Mouse (Mus musculus): Measurements from ENCODE around the gene Hnrnpa1. TPM values are rescaled to one million over a fixed set of nuclear protein-coding genes. Genes with fewer than 3 reads are reported as not detected.
A peak's percentile ranks its signal among the peaks of the same experiment; 100 is the strongest.
"Not testable (repeated sequence)": the region's sequence is repeated elsewhere in the genome, so short reads cannot be mapped to it uniquely, and the experiment has no call there.

The Hnrnpa1 gene
- polyA plus RNA-seq, 1 experiment from 2014 or later, result 784 TPM

- Histone ChIP-seq H3K27ac (replicated peaks) (no peak within 1 kb of the TSS), H3K4me1 (replicated peaks) (peaks cover 20% of the 10 kb centered on the region), H3K27me3 (peaks cover 5% of the 10 kb centered on the region), H3K9ac (no peak within 1 kb of the TSS), H3K4me2 (peak within 1 kb of the TSS; percentile 26), H3K4me3 (no peak within 1 kb of the TSS), H3K36me3 (no peaks in the 10 kb centered on the region), H3K9me3 (no peaks in the 10 kb centered on the region)
- 14% methylated on average over 15 of the region's 15 CpGs for WGBS
- no peak; the same call in 1 of the 2 replicates for ATAC-seq (ENCODE audit: low read depth)
These were observed 17.8 kb downstream of the Hnrnpa1 start, which contains the start of gene Nfe2 for GRCm38 (mm10) chr15:103257790-103258728. Gene Nfe2, minus strand, starts transcription at chr15:103258403.

DNA sequence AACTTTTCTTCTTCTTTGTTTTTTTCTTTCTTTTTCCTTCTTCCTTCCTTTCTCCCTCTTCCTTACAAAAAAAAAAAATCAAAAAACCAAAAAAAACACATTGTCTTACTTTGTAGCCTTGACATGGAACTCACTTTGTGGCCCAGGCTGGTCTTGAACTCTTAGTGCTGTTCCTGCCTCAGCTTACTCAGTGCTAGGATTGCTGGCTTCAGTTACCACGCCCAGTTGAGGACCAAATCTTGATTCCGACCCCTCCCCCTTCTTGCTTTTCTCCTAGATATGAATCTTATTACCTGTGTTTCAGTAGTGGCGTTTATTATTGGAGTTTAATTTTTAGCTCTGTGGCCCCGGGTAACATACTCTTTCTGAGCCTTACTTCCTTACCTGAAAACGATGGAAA, 18.9 kb downstream of the Hnrnpa1 start:
- H3K36me3 ChIP-seq, result no peaks in the 10 kb centered on the region
- H3K9me3 ChIP-seq, result no peaks in the 10 kb centered on the region
- peaks cover 20% of the 10 kb centered on the region for H3K4me1 ChIP-seq (replicated peaks)
- no peak overlapping the region for H3K9ac ChIP-seq
- ATAC-seq (ENCODE audit: low read depth), result no peak
- WGBS, result 87% methylated on average over 5 of the region's 5 CpGs
- no peak overlapping the region for H3K4me3 ChIP-seq
- H3K27me3 ChIP-seq, result peaks cover 5% of the 10 kb centered on the region
- no peak overlapping the region for H3K27ac ChIP-seq (replicated peaks)
- H3K4me2 ChIP-seq, result no peak overlapping the region

DNA sequence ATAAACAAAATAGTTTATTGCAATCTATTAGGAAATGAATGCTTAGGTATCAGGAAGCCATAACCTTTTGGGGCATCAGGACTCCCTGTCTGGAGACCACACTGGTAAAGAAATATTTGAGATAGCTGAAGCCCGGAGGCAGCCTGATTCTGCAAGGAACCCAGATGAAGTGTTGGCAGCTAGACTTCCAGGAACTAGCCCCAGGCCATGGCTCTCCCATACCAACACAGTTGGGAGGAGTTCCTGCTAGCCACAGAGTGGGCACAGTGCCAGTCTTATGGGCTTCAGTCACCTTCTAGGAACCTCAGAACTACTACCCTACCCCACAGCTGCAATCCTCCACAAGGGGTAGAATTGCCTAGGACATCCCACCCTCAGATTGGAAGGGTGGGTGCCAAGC, 19.8 kb downstream of the Hnrnpa1 start:
- Histone ChIP-seq H3K9me3 (no peaks in the 10 kb centered on the region), H3K9ac (no peak overlapping the region), H3K36me3 (no peaks in the 10 kb centered on the region), H3K4me3 (no peak overlapping the region), H3K4me1 (replicated peaks) (peaks cover 14% of the 10 kb centered on the region), H3K4me2 (no peak overlapping the region), H3K27ac (replicated peaks) (no peak overlapping the region), H3K27me3 (peaks cover 4% of the 10 kb centered on the region)
- 71% methylated on average over 1 of the region's 1 CpGs for WGBS
- no peak for ATAC-seq (ENCODE audit: low read depth)

- 90% methylated on average over 2 of the region's 2 CpGs for WGBS
- Histone ChIP-seq H3K27me3 (no peaks in the 10 kb centered on the region), H3K4me2 (no peak overlapping the region), H3K36me3 (no peaks in the 10 kb centered on the region), H3K4me1 (replicated peaks) (no peaks in the 10 kb centered on the region), H3K9me3 (no peaks in the 10 kb centered on the region), H3K27ac (replicated peaks) (no peak overlapping the region), H3K9ac (no peak overlapping the region), H3K4me3 (no peak overlapping the region)
- ATAC-seq (ENCODE audit: low read depth), result no peak
These were observed 24.6 kb downstream of the Hnrnpa1 start for GRCm38 (mm10) chr15:103264794-103265193.

GRCm38 (mm10) chr15:103268903-103269302, 28.7 kb downstream of the Hnrnpa1 start:
- Histone ChIP-seq H3K27me3 (no peaks in the 10 kb centered on the region), H3K9me3 (no peaks in the 10 kb centered on the region), H3K4me1 (replicated peaks) (peaks cover 9% of the 10 kb centered on the region), H3K4me3 (no peak overlapping the region), H3K4me2 (no peak overlapping the region), H3K9ac (no peak overlapping the region), H3K36me3 (no peaks in the 10 kb centered on the region), H3K27ac (replicated peaks) (no peak overlapping the region)
- 87% methylated on average over 4 of the region's 4 CpGs for WGBS
- ATAC-seq (ENCODE audit: low read depth), result no peak

GRCm38 (mm10) chr15:103272419-103273279, 32.4 kb downstream of the Hnrnpa1 start, which contains the start of gene Copz1:
Gene Copz1, plus strand, starts transcription at chr15:103272714.
- Histone ChIP-seq H3K4me3 (peak within 1 kb of the TSS; percentile 88), H3K27me3 (no peaks in the 10 kb centered on the region), H3K9ac (peak within 1 kb of the TSS; percentile 90), H3K4me2 (peak within 1 kb of the TSS; percentile 81), H3K9me3 (no peaks in the 10 kb centered on the region), H3K36me3 (no peaks in the 10 kb centered on the region), H3K27ac (replicated peaks) (peak within 1 kb of the TSS; percentile 77), H3K4me1 (replicated peaks) (peaks cover 31% of the 10 kb centered on the region)
- peak; percentile 99 for ATAC-seq (ENCODE audit: low read depth)
- under 1% methylated on average over 38 of the region's 38 CpGs for WGBS

DNA sequence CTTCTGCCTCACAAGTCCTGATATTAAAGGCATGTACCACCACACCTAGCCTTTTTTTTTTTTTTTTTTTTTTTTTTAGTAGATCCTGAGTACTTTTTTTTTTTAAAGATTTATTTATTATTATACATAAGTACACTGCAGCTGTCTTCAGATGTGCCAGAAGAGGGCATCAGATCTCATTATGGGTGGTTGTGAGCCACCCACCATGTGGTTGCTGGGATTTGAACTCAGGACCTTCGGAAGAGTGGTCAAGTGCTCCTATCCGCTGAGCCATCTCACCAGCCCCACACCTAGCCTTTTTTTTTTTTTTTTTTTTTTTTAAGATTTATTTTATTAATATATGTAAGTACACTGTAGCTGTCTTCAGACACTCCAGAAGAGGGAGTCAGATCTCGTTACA, 35.7 kb downstream of the Hnrnpa1 start:
- H3K4me2 ChIP-seq, result not testable (repeated sequence)

DNA sequence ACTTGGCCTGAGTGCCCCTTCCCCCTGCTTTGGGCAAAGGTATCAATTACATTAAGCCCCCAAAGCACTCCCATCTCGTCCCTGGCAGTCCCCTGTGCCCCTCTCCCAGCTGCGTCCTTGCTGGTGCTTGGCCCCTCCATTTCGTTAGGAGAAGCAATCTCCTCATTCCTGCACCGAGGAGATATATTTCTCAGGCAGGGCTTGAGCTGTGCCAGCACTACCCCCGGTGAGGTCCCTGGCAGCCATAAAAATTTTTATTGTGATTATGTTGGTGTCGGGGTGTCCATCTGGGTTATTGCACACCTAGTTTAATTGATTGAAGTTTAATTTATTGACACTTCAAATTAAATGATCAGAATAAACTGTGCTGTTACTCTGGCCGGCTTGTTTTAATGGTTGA, 37.7 kb downstream of the Hnrnpa1 start:
- peak overlapping the region; percentile 77 for H3K27ac ChIP-seq (replicated peaks)
- peak overlapping the region; percentile 49; the same call in 1 of the 2 replicates for H3K9ac ChIP-seq
- ATAC-seq (ENCODE audit: low read depth), result peak; percentile 55; the same call in 1 of the 2 replicates
- H3K36me3 ChIP-seq, result no peaks in the 10 kb centered on the region
- no peaks in the 10 kb centered on the region for H3K27me3 ChIP-seq
- peak overlapping the region; percentile 17 for H3K4me2 ChIP-seq
- H3K9me3 ChIP-seq, result no peaks in the 10 kb centered on the region
- 19% methylated on average over 7 of the region's 7 CpGs for WGBS
- H3K4me3 ChIP-seq, result no peak overlapping the region
- peaks cover 50% of the 10 kb centered on the region for H3K4me1 ChIP-seq (replicated peaks)

More for the DNA sequence above, 35.7 kb downstream of the Hnrnpa1 start:
- H3K27ac ChIP-seq (replicated peaks); H3K36me3 ChIP-seq; H3K4me3 ChIP-seq; H3K9me3 ChIP-seq; ATAC-seq (ENCODE audit: low read depth); H3K9ac ChIP-seq; H3K27me3 ChIP-seq: not testable (repeated sequence)
- WGBS, result 94% methylated on average over 3 of the region's 3 CpGs
- peaks cover 49% of the 10 kb centered on the region for H3K4me1 ChIP-seq (replicated peaks)

DNA sequence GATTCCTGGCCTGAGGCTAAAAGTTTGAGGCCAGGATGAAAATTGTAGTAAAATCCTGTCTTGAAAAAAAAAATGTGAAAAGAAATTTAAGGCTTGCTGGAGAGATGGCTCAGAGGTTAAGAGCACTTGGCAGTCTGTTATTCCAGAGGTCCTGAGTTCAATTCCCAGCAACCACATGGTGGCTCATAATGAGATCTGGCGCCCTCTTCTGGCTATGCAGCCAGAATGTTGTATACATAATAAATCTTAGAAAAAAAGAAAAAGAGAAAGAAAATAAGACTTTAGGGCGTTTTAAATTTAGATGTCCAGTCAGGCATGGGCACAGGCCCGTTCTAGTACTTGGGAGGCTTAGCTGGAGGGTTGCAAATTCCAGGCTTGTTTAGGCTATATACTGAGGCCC, 39.5 kb downstream of the Hnrnpa1 start:
- H3K4me3 ChIP-seq, result no peak overlapping the region
- no peaks in the 10 kb centered on the region for H3K9me3 ChIP-seq
- no peaks in the 10 kb centered on the region for H3K36me3 ChIP-seq
- H3K4me1 ChIP-seq (replicated peaks), result peaks cover 38% of the 10 kb centered on the region
- WGBS, result 51% methylated on average over 3 of the region's 3 CpGs
- H3K4me2 ChIP-seq, result no peak overlapping the region
- 0 out of 2 replicates have a peak overlapping the region, but pooled peaks have one; percentile 54 for H3K27ac ChIP-seq (replicated peaks)
- no peak for ATAC-seq (ENCODE audit: low read depth)
- no peaks in the 10 kb centered on the region for H3K27me3 ChIP-seq
- H3K9ac ChIP-seq, result no peak overlapping the region

DNA sequence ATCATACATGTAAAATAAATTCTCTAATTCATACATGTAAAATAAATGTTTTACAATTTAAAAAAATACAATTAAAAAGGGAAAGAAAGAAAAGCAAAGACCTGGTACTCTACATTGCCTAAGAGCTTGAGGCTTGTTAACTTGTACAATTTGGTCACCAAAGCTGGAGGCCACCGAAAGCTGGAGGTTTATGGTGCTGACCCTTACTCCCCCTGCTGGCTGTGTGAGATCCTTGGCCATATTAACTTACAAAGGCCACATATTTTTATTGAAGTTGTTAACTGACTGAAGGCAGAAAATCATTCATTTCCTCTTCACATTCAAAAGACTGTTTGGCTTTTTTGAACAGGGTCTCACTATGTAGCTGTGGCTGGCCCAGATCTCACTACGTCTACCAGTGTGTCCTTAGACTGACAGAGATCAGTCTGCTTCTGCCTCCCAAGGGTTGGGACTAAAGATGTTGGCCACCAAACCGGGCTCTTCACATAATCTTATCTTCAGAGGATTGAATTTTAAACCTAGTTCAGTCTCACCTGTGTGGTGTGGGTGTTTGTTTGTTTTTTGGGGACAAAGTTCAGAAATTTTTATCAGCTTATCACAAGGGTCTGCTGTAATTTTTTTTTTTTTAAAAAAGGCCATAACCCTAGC, 40.7 kb downstream of the Hnrnpa1 start:
- Histone ChIP-seq H3K27ac (replicated peaks) (no peak overlapping the region), H3K36me3 (no peaks in the 10 kb centered on the region), H3K9ac (no peak overlapping the region), H3K4me1 (replicated peaks) (peaks cover 49% of the 10 kb centered on the region), H3K4me2 (no peak overlapping the region), H3K9me3 (no peaks in the 10 kb centered on the region), H3K27me3 (no peaks in the 10 kb centered on the region), H3K4me3 (no peak overlapping the region)
- no peak for ATAC-seq (ENCODE audit: low read depth)
- 67% methylated on average over 3 of the region's 3 CpGs for WGBS

GRCm38 (mm10) chr15:103281465-103282205, 41.4 kb downstream of the Hnrnpa1 start:
- Histone ChIP-seq H3K9ac (no peak overlapping the region), H3K27me3 (no peaks in the 10 kb centered on the region), H3K27ac (replicated peaks) (no peak overlapping the region), H3K4me1 (replicated peaks) (peaks cover 53% of the 10 kb centered on the region), H3K9me3 (no peaks in the 10 kb centered on the region), H3K36me3 (no peaks in the 10 kb centered on the region), H3K4me2 (no peak overlapping the region), H3K4me3 (no peak overlapping the region)
- no peak for ATAC-seq (ENCODE audit: low read depth)
- 91% methylated on average over 3 of the region's 3 CpGs for WGBS
